Mouse (Mus musculus): ENCODE measurements around the gene Zscan10.

- TF ChIP-seq CTCF (IDR thresholded peaks at IDR 0.05; ENCODE audit: control insufficient read depth, insufficient read depth, insufficient read length) (no peak), MAX (IDR thresholded peaks at IDR 0.05) (no peak), USF1 (IDR thresholded peaks at IDR 0.05; ENCODE audit: low read depth) (no peak), MYOD1 (IDR thresholded peaks at IDR 0.05; ENCODE audit: control insufficient read depth, insufficient read length, low read depth) (no peak)
Measured at GRCm38 (mm10) chr17:23574130-23574529, 26.5 kb upstream of the Zscan10 start.

Data from C2C12 (cell line).